Mouse (Mus musculus) C2C12 (cell line): ENCODE data around the gene Arf1. TPM values are rescaled to one million over a fixed set of nuclear protein-coding genes. Genes with fewer than 3 reads are reported as not detected.

ENCODE experiments used
- H3K27me3 ChIP-seq: one replicate; pipeline ENCODE4 v1.6.1; 2011; ENCODE audit not compliant: control insufficient read depth, insufficient read depth, insufficient read length
- H3K36me3 ChIP-seq: one replicate; pipeline ENCODE4 v1.6.1; 2011; ENCODE audit not compliant: control insufficient read depth, insufficient read depth
- H3K4me3 ChIP-seq: one replicate; pipeline ENCODE4 v1.5.1; 2011; ENCODE audit warnings: mild to moderate bottlenecking, control low read depth; ENCODE audit not compliant: poor library complexity, insufficient read depth, severe bottlenecking
- H3K79me2 ChIP-seq: one replicate; pipeline ENCODE4 v1.6.1; 2011; ENCODE audit not compliant: control insufficient read depth, insufficient read depth
- H3K79me3 ChIP-seq: one replicate; pipeline ENCODE4 v1.6.1; 2011; ENCODE audit warnings: low read depth, control low read depth
- H3ac ChIP-seq: one replicate; pipeline ENCODE3; 2011; ENCODE audit warnings: low read depth; ENCODE audit not compliant: control insufficient read depth, insufficient read length
- CEBPB ChIP-seq: IDR thresholded peaks from one replicate; pipeline ENCODE4 v1.6.1; 2011; ENCODE audit warnings: low read depth, mild to moderate bottlenecking, control low read depth, moderate library complexity
- CTCF ChIP-seq: IDR thresholded peaks from one replicate; pipeline ENCODE4 v1.5.1; 2011; ENCODE audit not compliant: control insufficient read depth, insufficient read depth, insufficient read length
- FOSL1 ChIP-seq: IDR thresholded peaks from one replicate; pipeline ENCODE4 v1.8.0; 2011; ENCODE audit warnings: mild to moderate bottlenecking, low read length; ENCODE audit not compliant: poor library complexity, insufficient read depth, severe bottlenecking
- MAX ChIP-seq: IDR thresholded peaks from one replicate; pipeline ENCODE4 v1.6.1; 2011; ENCODE audit warnings: mild to moderate bottlenecking, control low read depth
- MYOD1 ChIP-seq: IDR thresholded peaks from one replicate; pipeline ENCODE4 v1.6.1; 2011; ENCODE audit warnings: low read depth; ENCODE audit not compliant: control insufficient read depth, insufficient read length
- MYOG ChIP-seq: IDR thresholded peaks from one replicate; pipeline ENCODE4 v1.6.1; 2011; ENCODE audit not compliant: control insufficient read depth, insufficient read length; ENCODE audit errors: extremely low read depth
- USF1 ChIP-seq: IDR thresholded peaks from one replicate; pipeline ENCODE4 v1.6.1; 2011; ENCODE audit warnings: low read depth, mild to moderate bottlenecking, control low read depth, moderate library complexity
- polyA plus RNA-seq: library from polyadenylated mRNA; unstranded; fragments of >200 nt; fragmentation: generic; extraction: Trizol; gene quantifications from one replicate; pipeline ENCODE4 v1.2.1, GENCODE M21; 2012; ENCODE audit warnings: missing spikeins

Gene Arf1
- polyA plus RNA-seq, 1 experiment: 636 TPM

- no peaks in the 10 kb centered on the region for H3K27me3 ChIP-seq
- H3K79me3 ChIP-seq: peaks cover 89% of the 10 kb centered on the region
- no peak overlapping the region for H3K4me3 ChIP-seq
- H3K79me2 ChIP-seq: peaks cover 96% of the 10 kb centered on the region
- H3K36me3 ChIP-seq: peaks cover 58% of the 10 kb centered on the region
- no peak overlapping the region for H3ac ChIP-seq
- no peak for TF ChIP-seq MYOD1
- TF ChIP-seq CEBPB: no peak
- no peak for TF ChIP-seq CTCF
- TF ChIP-seq MAX: no peak
- TF ChIP-seq FOSL1: no peak
- TF ChIP-seq MYOG: no peak
- no peak for TF ChIP-seq USF1
Measured at GRCm38 (mm10) chr11:59224470-59224869, 3.6 kb downstream of the Arf1 start.

GRCm38 (mm10) chr11:59224025-59224424 lies 4.0 kb downstream of the Arf1 start:
- Histone ChIP-seq H3ac (no peak overlapping the region), H3K27me3 (no peaks in the 10 kb centered on the region), H3K36me3 (peaks cover 62% of the 10 kb centered on the region), H3K4me3 (no peak overlapping the region), H3K79me2 (peaks cover 98% of the 10 kb centered on the region), H3K79me3 (peaks cover 93% of the 10 kb centered on the region)
- TF ChIP-seq MAX: no peak

GRCm38 (mm10) chr11:59222306-59222705 lies 5.8 kb downstream of the Arf1 start:
- Histone ChIP-seq H3K79me2 (peaks cover 100% of the 10 kb centered on the region), H3ac (no peak overlapping the region), H3K36me3 (peaks cover 79% of the 10 kb centered on the region), H3K4me3 (no peak overlapping the region), H3K27me3 (no peaks in the 10 kb centered on the region), H3K79me3 (peaks cover 100% of the 10 kb centered on the region)
- TF ChIP-seq MYOG (no peak), FOSL1 (no peak), CTCF (no peak), MAX (no peak), USF1 (no peak), MYOD1 (no peak), CEBPB (no peak)

GRCm38 (mm10) chr11:59221604-59222003 lies 6.5 kb downstream of the Arf1 start:
- Histone ChIP-seq H3ac (no peak overlapping the region), H3K79me2 (peaks cover 100% of the 10 kb centered on the region), H3K4me3 (no peak overlapping the region), H3K79me3 (peaks cover 100% of the 10 kb centered on the region), H3K36me3 (peaks cover 86% of the 10 kb centered on the region), H3K27me3 (no peaks in the 10 kb centered on the region)
- TF ChIP-seq FOSL1: no peak

- TF ChIP-seq MYOG: no peak
- no peak overlapping the region for H3ac ChIP-seq
- peaks cover 100% of the 10 kb centered on the region for H3K79me3 ChIP-seq
- H3K79me2 ChIP-seq: peaks cover 100% of the 10 kb centered on the region
- peaks cover 97% of the 10 kb centered on the region for H3K36me3 ChIP-seq
- no peaks in the 10 kb centered on the region for H3K27me3 ChIP-seq
- no peak overlapping the region for H3K4me3 ChIP-seq
Measured at GRCm38 (mm10) chr11:59219064-59219463, 9.0 kb downstream of the Arf1 start.

GRCm38 (mm10) chr11:59218389-59218998 lies 9.6 kb downstream of the Arf1 start:
- TF ChIP-seq CTCF (no peak), CEBPB (no peak), MYOG (no peak), USF1 (no peak), MYOD1 (no peak), MAX (no peak), FOSL1 (no peak)
- Histone ChIP-seq H3K27me3 (no peaks in the 10 kb centered on the region), H3K4me3 (no peak overlapping the region), H3K79me2 (peaks cover 100% of the 10 kb centered on the region), H3K36me3 (peaks cover 97% of the 10 kb centered on the region), H3K79me3 (peaks cover 99% of the 10 kb centered on the region), H3ac (no peak overlapping the region)
